Mouse (Mus musculus): ENCODE data around the gene Ctnnal1.

Ctnnal1 gene

DNA sequence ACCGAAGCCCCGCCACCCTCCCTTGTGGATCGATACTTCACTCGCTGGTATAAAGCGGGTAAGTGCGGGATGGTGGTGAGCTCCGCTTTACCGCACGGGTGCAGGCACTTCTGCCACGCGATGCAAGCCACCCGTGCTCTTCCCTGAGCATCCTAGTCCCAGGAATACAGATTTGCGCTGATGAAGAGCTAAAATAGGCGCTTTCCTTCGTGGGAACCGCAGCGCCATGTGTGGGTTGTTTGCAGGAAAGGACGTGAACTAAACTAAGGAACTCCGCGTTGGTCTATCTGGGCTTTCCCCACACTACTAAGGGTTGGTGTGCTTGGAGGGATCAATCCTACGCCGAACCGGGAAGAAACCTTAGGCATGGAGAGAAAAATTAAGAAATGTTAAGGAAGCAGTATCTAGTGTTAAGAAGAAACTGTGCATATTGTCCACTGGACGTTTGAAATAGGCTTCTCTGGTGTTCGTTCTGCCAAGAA is 62.3 kb downstream of the Ctnnal1 start:
- DNase-seq (ENCODE audit: low read depth, low spot score) = no peak

GRCm38 (mm10) chr4:56801907-56802668 is 62.9 kb downstream of the Ctnnal1 start, which contains the start of the genes Elp1 and Fam206a:
TSS of gene Elp1 (minus strand) at chr4:56802331.
TSS of gene Fam206a (plus strand) at chr4:56802345.
- DNase-seq (ENCODE audit: low read depth, low spot score) = peak; percentile 94

- peak; percentile 52 for DNase-seq (ENCODE audit: low read depth, low spot score)
These were observed 73.6 kb downstream of the Ctnnal1 start for GRCm38 (mm10) chr4:56791373-56791772.

DNA sequence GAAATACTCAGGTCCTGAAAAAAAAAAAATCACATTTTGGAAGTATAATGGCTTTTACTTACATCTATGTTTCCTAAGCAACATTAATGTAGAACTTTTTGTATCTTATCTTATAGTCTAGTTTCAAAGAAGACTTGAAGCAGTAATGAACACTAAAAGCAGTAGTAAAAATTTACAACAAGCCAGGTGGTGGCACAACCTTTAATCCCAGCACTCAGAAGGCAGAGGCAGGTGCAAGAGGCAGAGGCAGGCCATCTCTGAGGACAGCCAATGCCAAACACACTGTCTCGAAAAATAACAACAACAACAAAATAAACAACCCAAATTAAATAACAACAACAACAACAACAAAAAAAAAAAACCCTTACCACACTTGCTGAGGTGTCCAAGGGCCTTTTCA is 93.9 kb downstream of the Ctnnal1 start:
- DNase-seq (ENCODE audit: low read depth, low spot score) = no peak

- DNase-seq (ENCODE audit: low read depth, low spot score) = no peak
These were observed 96.1 kb downstream of the Ctnnal1 start for GRCm38 (mm10) chr4:56768913-56769312.

GRCm38 (mm10) chr4:56767861-56768284 is 97.1 kb downstream of the Ctnnal1 start:
- DNase-seq (ENCODE audit: low read depth, low spot score) = peak; percentile 53
